Mouse (Mus musculus): Measurements from ENCODE around the gene Cd164l2. TPM values are rescaled to one million over a fixed set of nuclear protein-coding genes. Genes with fewer than 3 reads are reported as not detected.

Gene Cd164l2
- total RNA-seq, 2 experiments from 2014 or later: not detected

- peak; percentile 53 to 61 for DNase-seq
- intact Hi-C loops (cut with DNase I): no loop called here
Observed at GRCm38 (mm10) chr4:133247072-133247471, 35.1 kb downstream of the Cd164l2 start.

DNA sequence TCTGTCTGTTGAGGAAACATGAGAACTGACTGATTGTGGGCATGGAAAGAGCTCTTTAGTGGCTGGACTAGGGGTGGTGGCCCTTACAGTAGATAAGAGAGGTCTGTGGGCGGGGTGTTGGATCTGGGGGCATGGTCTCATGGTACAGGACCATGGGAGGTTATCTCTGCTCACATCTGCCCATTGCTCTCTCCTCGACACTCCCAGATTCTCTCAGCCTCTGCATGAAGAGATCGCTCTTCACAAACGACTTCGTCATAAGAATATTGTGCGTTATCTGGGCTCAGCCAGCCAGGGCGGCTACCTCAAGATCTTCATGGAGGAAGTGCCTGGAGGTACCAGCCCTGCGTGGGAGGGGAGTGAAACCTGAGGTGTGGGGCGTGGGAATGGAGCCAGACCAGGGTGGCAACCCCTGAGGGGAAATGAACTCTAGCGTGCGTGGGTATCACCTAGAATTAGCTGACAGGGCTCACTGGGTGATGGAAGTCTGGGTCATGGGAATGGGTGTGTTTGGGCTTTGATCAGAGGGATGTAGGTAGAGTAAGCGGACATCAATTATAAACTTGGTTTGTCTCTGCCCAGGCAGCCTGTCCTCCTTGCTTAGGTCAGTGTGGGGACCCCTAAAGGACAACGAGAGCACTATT lies 36.0 kb downstream of the Cd164l2 start:
- DNase-seq: no peak
- intact Hi-C loops (cut with DNase I): no loop called here

- intact Hi-C loops (cut with DNase I): loop anchor here (1.0 to 5.0 kb wide), 4 partner anchors 16 to 242 kb away; partner anchors contain the start of genes Cd164l2 and Gpr3
Observed at GRCm38 (mm10) chr4:133250609-133251008, 38.7 kb downstream of the Cd164l2 start.

DNA sequence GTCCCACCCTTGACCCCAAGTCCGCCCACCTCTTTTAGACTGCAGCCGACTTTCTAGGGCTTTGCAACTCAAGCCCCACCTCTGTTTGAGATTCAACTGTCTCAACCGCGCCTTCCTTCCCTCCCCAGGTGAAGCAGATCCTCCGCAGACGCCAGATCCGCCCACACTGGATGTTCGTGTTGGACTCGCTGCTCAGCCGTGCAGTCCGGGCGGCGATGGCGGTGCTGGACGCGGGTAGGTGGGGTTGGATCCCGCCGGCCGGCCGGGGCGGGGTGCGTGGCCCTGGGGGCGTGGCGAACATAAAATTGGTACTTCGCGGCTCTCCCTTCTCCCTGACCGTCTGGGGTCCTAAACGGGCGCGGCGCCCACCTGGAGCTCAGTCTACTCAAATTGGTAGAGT lies 39.3 kb downstream of the Cd164l2 start:
- DNase-seq: no peak
- intact Hi-C loops (cut with DNase I): loop anchor here (2.0 to 5.0 kb wide), 3 partner anchors 39 to 242 kb away; partner anchors contain the start of genes Cd164l2 and Gpr3

More at GRCm38 (mm10) chr4:133250609-133251008, 38.7 kb downstream of the Cd164l2 start:
- peak; percentile 89 to 91 for DNase-seq

DNA sequence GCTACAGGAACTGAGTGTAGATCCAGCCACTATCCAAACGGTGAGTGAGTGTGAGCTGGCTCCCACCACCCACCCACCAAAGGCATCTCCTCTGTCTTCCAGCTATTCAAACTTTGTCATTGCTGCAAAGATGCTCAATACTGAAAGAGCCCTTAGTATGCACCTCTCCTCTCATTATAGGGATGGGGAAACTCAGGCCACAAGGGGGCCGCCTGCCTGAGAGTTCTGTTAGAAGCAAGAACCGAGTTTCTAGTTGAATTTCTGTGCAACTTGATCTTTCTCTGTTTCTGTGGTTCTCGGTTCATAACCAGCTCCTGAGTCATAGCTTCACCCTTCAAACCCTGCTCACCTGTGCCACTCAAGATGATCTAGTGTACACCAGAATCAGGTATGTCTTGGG lies 40.2 kb downstream of the Cd164l2 start:
- intact Hi-C loops (cut with DNase I): loop anchor here (5.0 kb wide), 2 partner anchors 40 to 45 kb away; partner anchors contain the start of genes Cd164l2 and Gpr3
- DNase-seq: no peak

DNA sequence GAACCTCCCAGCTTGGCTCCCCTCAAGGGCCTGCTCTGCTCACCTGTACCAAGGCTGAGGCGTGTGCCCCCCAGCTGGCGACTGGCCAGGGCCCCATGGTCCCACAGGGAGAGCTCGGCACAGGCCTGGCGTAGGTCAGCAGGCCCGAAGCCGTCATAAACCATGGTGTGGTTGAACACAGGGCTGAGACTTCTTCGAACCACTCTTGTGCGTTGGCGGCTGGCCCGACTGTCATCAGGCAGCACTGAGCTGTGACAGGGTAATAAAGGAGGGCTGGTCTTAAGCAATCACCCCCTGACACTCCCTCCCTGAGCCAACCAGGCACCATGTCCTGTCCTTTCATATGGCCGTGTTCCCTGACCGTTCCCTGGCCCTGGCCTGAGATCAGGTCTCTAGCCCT lies 41.5 kb downstream of the Cd164l2 start:
- DNase-seq: no peak
- intact Hi-C loops (cut with DNase I): loop anchor here (5.0 kb wide), 2 partner anchors 41 to 44 kb away; partner anchors contain the start of genes Cd164l2 and Gpr3

GRCm38 (mm10) chr4:133255392-133255791 lies 43.5 kb downstream of the Cd164l2 start:
- intact Hi-C loops (cut with DNase I): no loop called here
- no peak for DNase-seq

- intact Hi-C loops (cut with DNase I): no loop called here
Observed at GRCm38 (mm10) chr4:133256820-133257219, 44.9 kb downstream of the Cd164l2 start.

GRCm38 (mm10) chr4:133257230-133257629 lies 45.3 kb downstream of the Cd164l2 start:
- no peak for DNase-seq
- intact Hi-C loops (cut with DNase I): no loop called here

More at GRCm38 (mm10) chr4:133256820-133257219, 44.9 kb downstream of the Cd164l2 start:
- DNase-seq: no peak

DNA sequence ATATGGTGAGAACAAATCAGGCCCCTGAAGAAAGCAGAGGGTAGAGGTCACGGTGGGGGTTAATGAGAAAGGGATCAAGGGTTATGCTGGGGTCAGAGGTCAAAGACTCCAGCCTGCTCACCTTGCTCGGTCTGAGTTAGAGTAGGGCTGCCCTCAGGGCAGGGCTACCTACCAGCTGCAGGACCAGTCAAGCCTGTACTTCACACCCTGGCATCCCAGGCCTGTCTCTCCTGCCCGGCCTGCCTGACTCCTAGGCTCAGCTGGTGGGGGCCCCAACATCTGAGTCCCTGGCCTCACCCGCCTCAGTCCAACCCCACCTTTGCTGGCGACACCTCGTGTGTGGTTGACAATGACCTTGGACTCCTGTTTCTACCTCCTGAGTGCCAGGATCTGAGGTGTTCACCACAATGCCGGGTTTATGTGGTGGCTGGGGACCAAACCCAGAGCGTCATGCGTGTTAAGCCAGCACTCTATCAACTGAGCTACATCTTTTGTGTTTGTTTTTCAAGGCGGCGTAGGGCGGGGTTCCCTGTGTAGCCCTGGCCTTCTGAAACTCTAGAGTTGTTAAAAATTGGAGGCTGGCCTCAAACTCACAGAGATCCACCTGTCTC lies 46.0 kb downstream of the Cd164l2 start:
- intact Hi-C loops (cut with DNase I): no loop called here
- no peak for DNase-seq

GRCm38 (mm10) chr4:133261641-133262374 lies 49.9 kb downstream of the Cd164l2 start:
- intact Hi-C loops (cut with DNase I): no loop called here
- DNase-seq: no peak

- DNase-seq: no peak
- intact Hi-C loops (cut with DNase I): no loop called here
Observed at GRCm38 (mm10) chr4:133262375-133262765, 50.4 kb downstream of the Cd164l2 start.

- intact Hi-C loops (cut with DNase I): no loop called here
- DNase-seq: no peak
Observed at GRCm38 (mm10) chr4:133262882-133263281, 51.0 kb downstream of the Cd164l2 start, which contains the start of gene Sytl1. Sytl1 (minus strand) TSS chr4:133263113.

DNA sequence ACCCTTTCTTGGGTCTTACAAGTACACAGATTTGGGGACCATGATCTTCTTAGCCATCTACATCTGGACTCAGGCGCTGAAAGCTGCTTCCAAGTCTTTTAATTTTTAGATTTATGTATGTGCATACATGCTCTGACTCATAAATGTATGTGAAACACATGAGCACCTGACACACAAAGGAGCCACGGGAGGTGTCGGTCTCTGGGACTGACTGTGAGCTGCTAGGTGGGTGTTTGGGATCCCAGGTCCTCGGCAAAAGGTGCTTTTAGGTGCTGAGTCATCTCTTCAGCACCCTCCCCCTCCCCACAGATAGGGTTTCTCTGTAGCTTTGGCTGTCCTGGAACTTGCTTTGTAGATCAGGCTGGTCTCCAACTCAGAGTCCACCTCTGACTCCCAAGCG lies 51.8 kb downstream of the Cd164l2 start:
- DNase-seq: no peak
- intact Hi-C loops (cut with DNase I): no loop called here

DNA sequence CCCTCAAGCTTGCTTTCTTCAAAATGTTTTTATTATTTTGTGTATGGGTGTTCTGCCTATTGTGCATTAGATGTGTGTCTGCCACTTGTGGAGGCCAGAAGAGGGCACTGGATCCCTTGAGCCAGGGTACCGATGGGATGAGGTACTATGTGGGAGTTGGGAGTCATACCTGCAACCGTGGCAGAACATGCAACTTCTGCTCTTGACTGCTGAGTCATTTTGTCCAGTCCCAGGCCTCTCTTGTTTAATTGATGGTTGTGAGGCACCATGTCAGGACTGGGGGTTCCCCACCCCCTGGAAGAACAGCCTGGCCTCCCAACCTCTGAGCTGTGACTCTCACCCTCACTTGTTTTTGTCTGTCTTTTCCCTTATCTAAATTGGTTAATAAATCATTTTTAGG lies 52.6 kb downstream of the Cd164l2 start:
- no peak for DNase-seq
- intact Hi-C loops (cut with DNase I): no loop called here

DNA sequence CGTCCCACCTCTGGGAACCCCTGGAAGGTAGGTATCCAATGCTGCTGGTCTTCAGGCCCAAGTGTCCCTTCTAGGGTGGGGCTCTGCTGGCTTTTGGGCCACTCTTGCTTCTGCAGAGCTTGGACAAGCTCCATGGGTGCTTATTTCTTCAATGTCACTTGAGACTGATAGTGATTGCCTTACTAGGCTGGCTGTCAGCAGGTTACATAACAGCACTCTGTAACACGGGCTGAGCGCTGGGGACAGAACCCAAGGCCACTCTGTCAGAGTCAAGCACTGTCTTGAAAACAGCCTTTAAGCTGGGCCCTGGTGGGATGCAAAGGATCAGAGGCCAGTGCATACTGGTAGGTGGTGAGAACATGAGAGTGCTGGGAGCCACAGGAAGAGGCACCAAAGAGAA lies 53.4 kb downstream of the Cd164l2 start:
- no peak for DNase-seq
- intact Hi-C loops (cut with DNase I): no loop called here

GRCm38 (mm10) chr4:133265759-133266158 lies 53.8 kb downstream of the Cd164l2 start:
- intact Hi-C loops (cut with DNase I): no loop called here

GRCm38 (mm10) chr4:133266248-133266880 lies 54.4 kb downstream of the Cd164l2 start:
- intact Hi-C loops (cut with DNase I): no loop called here
- no peak for DNase-seq

More at GRCm38 (mm10) chr4:133265759-133266158, 53.8 kb downstream of the Cd164l2 start:
- peak in 1 of 2 experiments; percentile 51 for DNase-seq

- intact Hi-C loops (cut with DNase I): no loop called here
- no peak for DNase-seq
Observed at GRCm38 (mm10) chr4:133268931-133269330, 57.0 kb downstream of the Cd164l2 start.

GRCm38 (mm10) chr4:133269596-133269995 lies 57.7 kb downstream of the Cd164l2 start:
- peak in 1 of 2 experiments; percentile 59 for DNase-seq
- intact Hi-C loops (cut with DNase I): no loop called here

- intact Hi-C loops (cut with DNase I): no loop called here
- DNase-seq: no peak
Observed at GRCm38 (mm10) chr4:133270929-133271328, 59.0 kb downstream of the Cd164l2 start.

All from heart, postnatal 14 days (tissue).